19 mouse cellular contexts compared by ENCODE assay signal in the genomic region with DNA sequence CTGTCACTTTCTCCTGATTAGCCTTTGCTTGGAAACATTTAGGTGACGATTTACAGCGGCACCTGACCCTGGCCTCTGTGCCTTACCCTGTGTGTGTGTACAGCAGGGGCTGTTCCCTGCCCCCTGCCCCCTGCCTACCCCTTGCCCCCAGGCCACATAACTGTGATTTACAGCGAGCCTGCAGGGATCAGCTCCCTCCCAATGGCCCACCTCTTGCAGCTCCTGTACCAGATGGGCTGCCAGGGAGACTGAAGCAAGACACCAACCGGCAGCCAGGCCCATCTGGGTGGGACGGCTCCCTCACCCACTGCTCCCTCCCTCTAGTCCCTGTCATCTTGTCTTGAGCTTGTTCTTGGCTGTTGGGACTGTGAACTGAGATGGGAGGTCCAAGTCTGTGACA. TPM values are rescaled to one million over a fixed set of nuclear protein-coding genes. Genes with fewer than 3 reads are reported as not detected.
A peak's percentile ranks its signal among the peaks of the same experiment; 100 is the strongest.
DNase-seq lines count a peak whose midpoint lies in the region; ATAC-seq lines count a peak whose summit lies in the region.
"Had no signal": no experiment of that assay in that cellular context is flagged by ENCODE, and none has a peak within 500 bp of the region (broad histone marks: within the 10 kb centered on the region; RNA-seq: fewer than 3 reads in every experiment).

No protein-coding gene starts in this region.

- no peaks in the 10 kb centered on the region for H3K9me3 ChIP-seq in forebrain, embryonic 14.5 days (replicated peaks; ENCODE audit: control insufficient read depth, low read length)
- H3K9me3 ChIP-seq: embryonic facial prominence, embryonic 15.5 days; heart, embryonic 10.5 days; liver, embryonic 13.5 days had no signal

- H3K4me3 ChIP-seq in forebrain, embryonic 14.5 days (ENCODE audit: low read depth, low read length), result no peak overlapping the region
- H3K4me3 ChIP-seq: embryonic facial prominence, embryonic 15.5 days; heart, embryonic 10.5 days; liver, embryonic 13.5 days; myocyte had no signal

- peak overlapping the region; percentile 63 for H3K27ac ChIP-seq in forebrain, embryonic 14.5 days (ENCODE audit: low read depth, low read length)
- H3K27ac ChIP-seq: embryonic facial prominence, embryonic 15.5 days; heart, embryonic 10.5 days; liver, embryonic 13.5 days had no signal

- H3K36me3 ChIP-seq in forebrain, embryonic 14.5 days (ENCODE audit: control insufficient read depth, insufficient read depth, low read length), result no peaks in the 10 kb centered on the region
- H3K36me3 ChIP-seq: embryonic facial prominence, embryonic 15.5 days; heart, embryonic 10.5 days; liver, embryonic 13.5 days had no signal

- peak; percentile 78 for DNase-seq in left cerebral cortex, postnatal 4 days
- DNase-seq in left cerebral cortex, postnatal 25 days (ENCODE audit: low spot score in 2 of 2), result no peak
- peak; percentile 78 for DNase-seq in forebrain, embryonic 14.5 days (ENCODE audit: low spot score)
- peak; percentile 62 for DNase-seq in mesoderm, embryonic 11.5 days (ENCODE audit: low read depth, low spot score)
- DNase-seq in yolk sac, embryonic 10.5 days (ENCODE audit: low spot score), result peak; percentile 19
- DNase-seq in gastrocnemius, postnatal 14 days, result no peak
- DNase-seq in cerebellum, postnatal 14 days, result no peak
- DNase-seq: adrenal gland, postnatal 36 days; cerebellum, adult 11-12 months; kidney, postnatal 4 days; liver, embryonic 13.5 days; lung, postnatal 14 days; thymus, postnatal 36 days had no signal

- H3K4me2 ChIP-seq in forebrain, embryonic 14.5 days (ENCODE audit: low read length), result no peak overlapping the region
- H3K4me2 ChIP-seq: embryonic facial prominence, embryonic 15.5 days; liver, embryonic 13.5 days had no signal

- peak; percentile 69 for ATAC-seq in forebrain, embryonic 14.5 days
- ATAC-seq: CD4-positive, CD25-positive, alpha-beta regulatory T cell, adult 4 months; Patski had no signal

- H3K9ac ChIP-seq in forebrain, embryonic 14.5 days (ENCODE audit: low read length), result no peak overlapping the region
- H3K9ac ChIP-seq: embryonic facial prominence, embryonic 15.5 days; liver, embryonic 13.5 days had no signal

- WGBS in forebrain, embryonic 14.5 days, result 46% methylated on average over 5 of the region's 5 CpGs

- H3K27me3 ChIP-seq in forebrain, embryonic 14.5 days (replicated peaks; ENCODE audit: control insufficient read depth, insufficient read depth, low read length), result 0 out of 2 replicates have a peak, but pooled peaks cover 13% of the 10 kb centered on the region

- intact Hi-C loops in left cerebral cortex, postnatal 4 days (cut with DNase I), result no loop called here
- intact Hi-C loops in left cerebral cortex, postnatal 25 days (cut with DNase I), result no loop called here
- intact Hi-C loops in gastrocnemius, postnatal 14 days (cut with DNase I; ENCODE audit: low total_unique reads), result no loop called here

- peaks cover 25% of the 10 kb centered on the region for H3K4me1 ChIP-seq in forebrain, embryonic 14.5 days (ENCODE audit: control insufficient read depth, insufficient read depth, low read length)

RNA-seq across cellular contexts. Expression of a gene that starts 43.1 kb away (rescaled TPM):
- 1 to 10 TPM; 1.5 to 1.6 TPM for total RNA-seq in left cerebral cortex, postnatal 4 days (2021)
- under 1 TPM in 1 of 2 experiments, not detected in 1; 0.18 TPM for total RNA-seq in left cerebral cortex, postnatal 25 days (2021)
- polyA plus RNA-seq in forebrain, embryonic 14.5 days (2014; fragmentation: Nextera tagmentation; extraction: Ambion mirVana), result 7.0 and 7.2 TPM in 2 replicates
- not detected for total RNA-seq in gastrocnemius, postnatal 14 days (2021)
- total RNA-seq: adrenal gland, postnatal 36 days; hematopoietic stem cell, adult 5-6 weeks had no signal
- polyA plus RNA-seq: CD4-positive, CD25-positive, alpha-beta regulatory T cell, adult 4 months; myocyte had no signal

RNA-seq across cellular contexts. Expression of a gene that starts 55.2 kb away (rescaled TPM):
- total RNA-seq in left cerebral cortex, postnatal 4 days (2021), result 10 to 100 TPM; 28.1 to 29.7 TPM
- 10 to 100 TPM; 17.7 to 22.5 TPM for total RNA-seq in left cerebral cortex, postnatal 25 days (2021)
- polyA plus RNA-seq in forebrain, embryonic 14.5 days (2014; fragmentation: Nextera tagmentation; extraction: Ambion mirVana), result 45.1 and 45.5 TPM in 2 replicates
- total RNA-seq in gastrocnemius, postnatal 14 days (2021), result 10 to 100 TPM; 10.5 to 10.9 TPM

Comparison
In these comparisons a context has a peak if more than half of its experiments do, and no peak if none do; other contexts are left out.
1. DNase-seq: peak in left cerebral cortex, postnatal 4 days (single experiment), forebrain, embryonic 14.5 days (single experiment), mesoderm, embryonic 11.5 days (single experiment) and yolk sac, embryonic 10.5 days (single experiment); none in left cerebral cortex, postnatal 25 days (0 of 2), gastrocnemius, postnatal 14 days (single experiment) and cerebellum, postnatal 14 days (0 of 2).